Comparison of ENCODE assay signal across 19 mouse cellular contexts in the genomic region with DNA sequence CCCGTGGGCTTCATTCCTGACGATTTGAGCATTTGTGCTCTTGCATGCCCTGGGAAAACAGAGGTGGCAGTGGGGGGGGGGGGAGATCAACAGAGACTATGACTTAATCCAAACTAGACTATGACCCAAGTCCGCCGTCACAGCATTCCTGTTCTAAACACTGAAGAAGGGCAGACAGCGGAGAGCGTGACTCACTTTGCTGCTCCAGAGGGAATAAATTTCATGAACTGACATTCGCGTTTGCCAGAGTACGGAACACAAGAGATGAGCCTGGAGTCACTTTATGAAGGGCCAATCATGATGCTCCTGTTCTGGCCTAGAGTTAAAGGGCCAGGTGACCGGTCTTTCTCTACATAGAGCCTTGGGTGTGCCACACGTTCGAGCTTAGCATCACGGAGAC.
DNase-seq lines count a peak whose midpoint lies in the region; ATAC-seq and TF ChIP-seq lines count a peak whose summit lies in the region.
"Had no signal": no experiment of that assay in that cellular context is flagged by ENCODE, and none has a peak within 500 bp of the region (broad histone marks: within the 10 kb centered on the region; RNA-seq: fewer than 3 reads in every experiment).

No protein-coding gene starts in this region.

- no peak for ATAC-seq in heart, postnatal 0 days (ENCODE audit: insufficient read depth, low read depth)
- ATAC-seq: forebrain, embryonic 15.5 days; lung, postnatal 0 days; midbrain, embryonic 15.5 days had no signal

- TF ChIP-seq EP300 in heart, postnatal 0 days (IDR thresholded peaks at IDR 0.05; ENCODE audit: low read depth): no peak

- H3K9ac ChIP-seq in heart, postnatal 0 days (replicated peaks; ENCODE audit: low read depth, low read length): no peak overlapping the region
- H3K9ac ChIP-seq: forebrain, embryonic 15.5 days; hindbrain, embryonic 12.5 days; midbrain, embryonic 15.5 days had no signal

- 74% methylated on average over 13 of the region's 13 CpGs for WGBS in heart, postnatal 0 days

- H3K27me3 ChIP-seq in heart, postnatal 0 days (ENCODE audit: control insufficient read depth, insufficient read depth, low read length): no peaks in the 10 kb centered on the region
- H3K27me3 ChIP-seq: forebrain, embryonic 15.5 days; hindbrain, embryonic 12.5 days; midbrain, embryonic 15.5 days had no signal

- no peak overlapping the region for H3K4me3 ChIP-seq in heart, postnatal 0 days (ENCODE audit: low read depth, low read length)
- H3K4me3 ChIP-seq: forebrain, embryonic 15.5 days; hindbrain, embryonic 12.5 days; midbrain, embryonic 15.5 days had no signal

- no peak overlapping the region for H3K4me2 ChIP-seq in heart, postnatal 0 days (ENCODE audit: low read depth, low read length)
- H3K4me2 ChIP-seq: forebrain, embryonic 15.5 days; heart, embryonic 11.5 days; hindbrain, embryonic 12.5 days; midbrain, embryonic 15.5 days had no signal

- H3K27ac ChIP-seq in heart, postnatal 0 days (ENCODE audit: low read depth): peak overlapping the region; percentile 43
- H3K27ac ChIP-seq: forebrain, embryonic 15.5 days; hindbrain, embryonic 12.5 days; kidney, postnatal 0 days; midbrain, embryonic 15.5 days had no signal

- DNase-seq in heart, postnatal 0 days (ENCODE audit: low spot score): no peak
- no peak for DNase-seq in heart, postnatal 25 days (ENCODE audit: low spot score)
- DNase-seq in testis, postnatal 10 days (ENCODE audit: low spot score): peak; percentile 19
- no peak for DNase-seq in testis, postnatal 14 days (ENCODE audit: low spot score)
- DNase-seq in brain, adult 2 months (ENCODE audit: low read depth, low spot score): peak; percentile 17
- no peak for DNase-seq in urinary bladder, postnatal 36 days (ENCODE audit: low spot score in 2 of 2)
- no peak for DNase-seq in lung, postnatal 10 days
- DNase-seq: cerebellum, adult 8-10 months; gastrocnemius, postnatal 25 days; layer of hippocampus, postnatal 36 days; liver; right cerebral cortex, postnatal 14 days; thymus, adult 2 months had no signal

- no peaks in the 10 kb centered on the region for H3K9me3 ChIP-seq in heart, postnatal 0 days (replicated peaks; ENCODE audit: control insufficient read depth, low read length)
- H3K9me3 ChIP-seq: forebrain, embryonic 15.5 days; hindbrain, embryonic 12.5 days; midbrain, embryonic 15.5 days had no signal

- intact Hi-C loops in heart, postnatal 25 days (cut with DNase I): no loop called here

- H3K4me1 ChIP-seq in heart, postnatal 0 days (ENCODE audit: control insufficient read depth, insufficient read depth): no peaks in the 10 kb centered on the region
- H3K4me1 ChIP-seq: forebrain, embryonic 15.5 days; hindbrain, embryonic 12.5 days; midbrain, embryonic 15.5 days had no signal

- H3K36me3 ChIP-seq in heart, postnatal 0 days (replicated peaks; ENCODE audit: control insufficient read depth, insufficient read depth, low read length): no peaks in the 10 kb centered on the region
- H3K36me3 ChIP-seq: forebrain, embryonic 15.5 days; hindbrain, embryonic 12.5 days; midbrain, embryonic 15.5 days had no signal

- TF ChIP-seq CTCF in heart, postnatal 0 days (IDR thresholded peaks at IDR 0.05; ENCODE audit: low read depth): no peak

Comparison
In these comparisons a context has a peak if more than half of its experiments do, and no peak if none do; other contexts are left out.
1. DNase-seq: peak in testis, postnatal 10 days (single experiment) and brain, adult 2 months (single experiment); none in heart, postnatal 0 days (single experiment), heart, postnatal 25 days (single experiment), testis, postnatal 14 days (single experiment), urinary bladder, postnatal 36 days (0 of 2) and lung, postnatal 10 days (single experiment).